Mouse (Mus musculus) kidney, adult 11 months (tissue): Measurements from ENCODE around the gene Dap.

Experiments
- DNase-seq: peaks from one replicate; pipeline ENCODE4 v3.0.0; 2022

Gene Dap

GRCm38 (mm10) chr15:31265845-31266244, 41.7 kb downstream of the Dap start:
- DNase-seq, result no peak

GRCm38 (mm10) chr15:31268148-31268547, 44.0 kb downstream of the Dap start:
- no peak for DNase-seq

GRCm38 (mm10) chr15:31269558-31269957, 45.4 kb downstream of the Dap start:
- DNase-seq, result no peak

- no peak for DNase-seq
Observed at GRCm38 (mm10) chr15:31272695-31273094, 48.6 kb downstream of the Dap start.

GRCm38 (mm10) chr15:31273509-31273908, 49.4 kb downstream of the Dap start:
- no peak for DNase-seq

GRCm38 (mm10) chr15:31278090-31278489, 54.0 kb downstream of the Dap start:
- peak; percentile 13 for DNase-seq

GRCm38 (mm10) chr15:31279120-31279519, 55.0 kb downstream of the Dap start:
- peak; percentile 77 for DNase-seq

GRCm38 (mm10) chr15:31279577-31280004, 55.5 kb downstream of the Dap start:
- no peak for DNase-seq

- DNase-seq, result no peak
Observed at GRCm38 (mm10) chr15:31280059-31280458, 55.9 kb downstream of the Dap start.

GRCm38 (mm10) chr15:31280683-31281082, 56.6 kb downstream of the Dap start:
- DNase-seq, result no peak

GRCm38 (mm10) chr15:31281830-31282229, 57.7 kb downstream of the Dap start:
- DNase-seq, result no peak

GRCm38 (mm10) chr15:31282353-31282752, 58.2 kb downstream of the Dap start:
- DNase-seq, result peak; percentile 33

GRCm38 (mm10) chr15:31284142-31284541, 60.0 kb downstream of the Dap start:
- DNase-seq, result no peak

GRCm38 (mm10) chr15:31284922-31285631, 61.0 kb downstream of the Dap start:
- no peak for DNase-seq

- no peak for DNase-seq
Observed at GRCm38 (mm10) chr15:31285695-31286094, 61.6 kb downstream of the Dap start.

GRCm38 (mm10) chr15:31292627-31293026, 68.5 kb downstream of the Dap start:
- no peak for DNase-seq

- no peak for DNase-seq
Observed at GRCm38 (mm10) chr15:31294311-31294710, 70.2 kb downstream of the Dap start.

- DNase-seq, result no peak
Observed at GRCm38 (mm10) chr15:31296882-31297776, 73.0 kb downstream of the Dap start.

- DNase-seq, result no peak
Observed at GRCm38 (mm10) chr15:31297777-31298137, 73.6 kb downstream of the Dap start.

- no peak for DNase-seq
Observed at GRCm38 (mm10) chr15:31299258-31299917, 75.3 kb downstream of the Dap start.

- no peak for DNase-seq
Observed at GRCm38 (mm10) chr15:31302293-31302990, 78.3 kb downstream of the Dap start.

- DNase-seq, result no peak
Observed at GRCm38 (mm10) chr15:31304302-31304701, 80.2 kb downstream of the Dap start.

- no peak for DNase-seq
Observed at GRCm38 (mm10) chr15:31305181-31305580, 81.1 kb downstream of the Dap start.
